Mouse (Mus musculus): Measurements from ENCODE around the gene Tex48.

Tex48 gene

GRCm38 (mm10) chr4:63594459-63595110 is 27.6 kb downstream of the Tex48 start:
- no peak for DNase-seq (ENCODE audit: low read depth, low spot score)

GRCm38 (mm10) chr4:63590538-63590937 is 31.7 kb downstream of the Tex48 start:
- DNase-seq (ENCODE audit: low read depth, low spot score) = no peak

GRCm38 (mm10) chr4:63589987-63590386 is 32.2 kb downstream of the Tex48 start:
- no peak for DNase-seq (ENCODE audit: low read depth, low spot score)

- DNase-seq (ENCODE audit: low read depth, low spot score) = no peak
Observed at GRCm38 (mm10) chr4:63586240-63586639, 36.0 kb downstream of the Tex48 start.

- no peak for DNase-seq (ENCODE audit: low read depth, low spot score)
Observed at GRCm38 (mm10) chr4:63585216-63585615, 37.0 kb downstream of the Tex48 start.

- no peak for DNase-seq (ENCODE audit: low read depth, low spot score)
Observed at GRCm38 (mm10) chr4:63582580-63582979, 39.6 kb downstream of the Tex48 start.

- peak; percentile 55 for DNase-seq (ENCODE audit: low read depth, low spot score)
Observed at GRCm38 (mm10) chr4:63580078-63580477, 42.1 kb downstream of the Tex48 start.

- DNase-seq (ENCODE audit: low read depth, low spot score) = no peak
Observed at GRCm38 (mm10) chr4:63579649-63580048, 42.6 kb downstream of the Tex48 start.

- DNase-seq (ENCODE audit: low read depth, low spot score) = no peak
Observed at GRCm38 (mm10) chr4:63572621-63573020, 49.6 kb downstream of the Tex48 start.

GRCm38 (mm10) chr4:63570208-63570781 is 51.9 kb downstream of the Tex48 start:
- DNase-seq (ENCODE audit: low read depth, low spot score) = no peak

GRCm38 (mm10) chr4:63569322-63569721 is 52.9 kb downstream of the Tex48 start:
- no peak for DNase-seq (ENCODE audit: low read depth, low spot score)

GRCm38 (mm10) chr4:63567712-63568390 is 54.4 kb downstream of the Tex48 start:
- DNase-seq (ENCODE audit: low read depth, low spot score) = no peak

- DNase-seq (ENCODE audit: low read depth, low spot score) = no peak
Observed at GRCm38 (mm10) chr4:63562742-63563141, 59.5 kb downstream of the Tex48 start.

- no peak for DNase-seq (ENCODE audit: low read depth, low spot score)
Observed at GRCm38 (mm10) chr4:63561861-63562675, 60.2 kb downstream of the Tex48 start.

GRCm38 (mm10) chr4:63560079-63560478 is 62.1 kb downstream of the Tex48 start:
- DNase-seq (ENCODE audit: low read depth, low spot score) = peak; percentile 49

- DNase-seq (ENCODE audit: low read depth, low spot score) = peak; percentile 24
Observed at GRCm38 (mm10) chr4:63559127-63559697, 63.0 kb downstream of the Tex48 start.

- peak; percentile 77 for DNase-seq (ENCODE audit: low read depth, low spot score)
Observed at GRCm38 (mm10) chr4:63558407-63559081, 63.7 kb downstream of the Tex48 start, which contains the start of gene Tmem268. TSS of gene Tmem268 (plus strand) at chr4:63558781.

- peak; percentile 41 for DNase-seq (ENCODE audit: low read depth, low spot score)
Observed at GRCm38 (mm10) chr4:63557124-63558059, 64.8 kb downstream of the Tex48 start.

Measured in R1 (cell line).